9 mouse cellular contexts compared by ENCODE assay signal in the genomic region with DNA sequence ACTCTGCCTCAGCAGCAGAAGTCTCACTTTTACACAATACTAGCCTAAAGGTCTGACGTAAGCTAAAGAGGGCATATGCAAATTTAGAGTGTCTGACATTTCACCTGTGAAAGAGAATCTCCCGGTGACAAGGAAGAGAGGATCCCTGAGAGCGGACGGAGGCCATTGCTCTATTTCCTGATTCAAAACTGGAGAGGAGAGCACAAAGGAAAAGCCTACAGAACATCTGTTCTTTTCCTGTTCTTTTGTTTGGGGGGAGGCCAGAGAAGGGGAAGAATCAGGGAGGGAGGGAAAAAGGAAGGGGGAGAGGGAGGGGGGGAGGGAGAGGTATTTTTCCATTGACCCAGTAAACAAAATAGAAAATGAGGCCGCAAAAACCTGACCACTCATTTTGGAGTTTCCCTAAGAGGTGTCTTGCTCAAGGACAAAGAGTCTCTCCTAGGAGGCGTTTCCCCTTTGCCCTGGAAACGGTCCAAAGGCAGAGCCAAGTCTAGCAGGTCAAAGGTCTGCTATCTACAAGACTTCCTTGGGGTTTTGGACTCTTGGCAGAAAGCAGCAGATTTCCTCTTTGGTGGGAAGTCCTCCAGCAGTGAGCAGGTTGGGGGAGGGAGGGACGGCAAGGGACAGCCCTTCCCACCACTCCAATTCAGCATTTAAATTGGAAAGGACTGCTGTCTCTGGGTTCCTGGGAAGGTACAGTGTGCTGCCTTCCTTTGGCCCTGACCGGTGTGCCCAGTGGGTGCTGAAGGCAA. TPM values are rescaled to one million over a fixed set of nuclear protein-coding genes. Genes with fewer than 3 reads are reported as not detected.
DNase-seq lines count a peak whose midpoint lies in the region; ATAC-seq lines count a peak whose summit lies in the region.
"Had no signal": no experiment of that assay in that cellular context is flagged by ENCODE, and none has a peak within 500 bp of the region (broad histone marks: within the 10 kb centered on the region; RNA-seq: fewer than 3 reads in every experiment).

No protein-coding gene starts in this region.

- H3K4me1 ChIP-seq in forebrain, embryonic 15.5 days = peaks cover 33% of the 10 kb centered on the region

- H3K27me3 ChIP-seq in forebrain, embryonic 15.5 days = no peaks in the 10 kb centered on the region

- 59% methylated on average over 9 of the region's 9 CpGs for WGBS in forebrain, embryonic 15.5 days

- H3K36me3 ChIP-seq in forebrain, embryonic 15.5 days = no peaks in the 10 kb centered on the region
- H3K36me3 ChIP-seq: midbrain, embryonic 12.5 days had no signal

- no peaks in the 10 kb centered on the region for H3K9me3 ChIP-seq in forebrain, embryonic 15.5 days
- H3K9me3 ChIP-seq: midbrain, embryonic 12.5 days had no signal

- no peak overlapping the region for H3K9ac ChIP-seq in forebrain, embryonic 15.5 days (replicated peaks)
- H3K9ac ChIP-seq: midbrain, embryonic 12.5 days had no signal

- H3K27ac ChIP-seq in forebrain, embryonic 15.5 days (replicated peaks) = no peak overlapping the region
- H3K27ac ChIP-seq: midbrain, embryonic 12.5 days had no signal

- ATAC-seq in megakaryocyte progenitor cell, adult 5-6 weeks (replicated peaks; ENCODE audit: poor library complexity) = 0 out of 2 replicates have a peak, but pooled peaks have one; percentile 17
- no peak for ATAC-seq in megakaryocyte-erythroid progenitor cell, adult 5-6 weeks (replicated peaks; ENCODE audit: low FRiP score, low TSS enrichment, poor library complexity, severe bottlenecking)
- no peak for ATAC-seq in forebrain, embryonic 15.5 days (replicated peaks)

- DNase-seq in embryo, embryonic 10 days (ENCODE audit: low spot score) = peak; percentile 34
- no peak for DNase-seq in embryo, embryonic 10.5 days (ENCODE audit: low spot score)
- peak; percentile 45 for DNase-seq in gastrocnemius, postnatal 25 days
- DNase-seq in kidney, adult 9 months = peak; percentile 95
- no peak for DNase-seq in B cell, adult 2 months

- no peak overlapping the region for H3K4me3 ChIP-seq in forebrain, embryonic 15.5 days
- H3K4me3 ChIP-seq: midbrain, embryonic 12.5 days had no signal

- H3K4me2 ChIP-seq in forebrain, embryonic 15.5 days (replicated peaks) = no peak overlapping the region
- H3K4me2 ChIP-seq: midbrain, embryonic 12.5 days had no signal

RNA-seq across cellular contexts. Expression of gene Enc1, which starts 54.4 kb away (rescaled TPM):
- total RNA-seq in gastrocnemius, postnatal 25 days (2021) = 1 to 10 TPM; 1.6 to 1.8 TPM
- 2.5 and 3.1 TPM in 2 replicates for total RNA-seq in megakaryocyte progenitor cell, adult 5-6 weeks (2015)
- total RNA-seq in megakaryocyte progenitor cell, adult 5-6 weeks (2017) = 2.6 and 4.0 TPM in 2 replicates
- 2.1 and 3.9 TPM in 2 replicates for total RNA-seq in megakaryocyte-erythroid progenitor cell, adult 5-6 weeks (2014; fragmentation: Nextera tagmentation)
- total RNA-seq in megakaryocyte-erythroid progenitor cell, adult 5-6 weeks (2017) = 3.9 and 4.6 TPM in 2 replicates
- polyA plus RNA-seq in forebrain, embryonic 15.5 days (2015; fragmentation: Nextera tagmentation; extraction: Ambion mirVana) = 82.4 and 103 TPM in 2 replicates

Comparison
In these comparisons a context has a peak if more than half of its experiments do, and no peak if none do; other contexts are left out.
1. DNase-seq: peak in embryo, embryonic 10 days (single experiment), gastrocnemius, postnatal 25 days (single experiment) and kidney, adult 9 months (single experiment); none in embryo, embryonic 10.5 days (single experiment) and B cell, adult 2 months (0 of 2).